9 mouse cellular contexts compared by ENCODE assay signal in genomic region chr5:52476826-52477225, GRCm38 (mm10). TPM values are rescaled to one million over a fixed set of nuclear protein-coding genes. Genes with fewer than 3 reads are reported as not detected.
A peak's percentile ranks its signal among the peaks of the same experiment; 100 is the strongest.
DNase-seq lines count a peak whose midpoint lies in the region; ATAC-seq and TF ChIP-seq lines count a peak whose summit lies in the region.
"Had no signal": no experiment of that assay in that cellular context is flagged by ENCODE, and none has a peak within 500 bp of the region (broad histone marks: within the 10 kb centered on the region; RNA-seq: fewer than 3 reads in every experiment).

No protein-coding gene starts in this region.

- H3K4me2 ChIP-seq in hindbrain, embryonic 15.5 days = peak overlapping the region; percentile 80
- peak overlapping the region; percentile 64 for H3K4me2 ChIP-seq in midbrain, embryonic 13.5 days (replicated peaks)

- H3K4me1 ChIP-seq in embryonic fibroblast, embryonic 13.5 days (ENCODE audit: control insufficient read depth, insufficient read depth, low read length) = no peaks in the 10 kb centered on the region
- peaks cover 23% of the 10 kb centered on the region for H3K4me1 ChIP-seq in hindbrain, embryonic 15.5 days (replicated peaks)
- H3K4me1 ChIP-seq in midbrain, embryonic 13.5 days (replicated peaks) = peaks cover 16% of the 10 kb centered on the region

- no peak for ATAC-seq in hindbrain, embryonic 15.5 days (ENCODE audit: low FRiP score, low read depth)
- peak; percentile 70 for ATAC-seq in midbrain, embryonic 13.5 days
- no peak for ATAC-seq in megakaryocyte-erythroid progenitor cell, adult 5-6 weeks (replicated peaks; ENCODE audit: low FRiP score, low TSS enrichment, poor library complexity, severe bottlenecking)

- H3K4me3 ChIP-seq in embryonic fibroblast, embryonic 13.5 days (ENCODE audit: insufficient read depth, low read length) = peak overlapping the region; percentile 10; the same call in 1 of the 2 replicates
- peak overlapping the region; percentile 46 for H3K4me3 ChIP-seq in hindbrain, embryonic 15.5 days
- H3K4me3 ChIP-seq in midbrain, embryonic 13.5 days (replicated peaks) = peak overlapping the region; percentile 43

- peak overlapping the region; percentile 53 for H3K9ac ChIP-seq in hindbrain, embryonic 15.5 days
- peak overlapping the region; percentile 60 for H3K9ac ChIP-seq in midbrain, embryonic 13.5 days (replicated peaks)

- 3% methylated on average over 7 of the region's 7 CpGs for WGBS in hindbrain, embryonic 15.5 days
- WGBS in midbrain, embryonic 13.5 days = 7% methylated on average over 7 of the region's 7 CpGs

- no peaks in the 10 kb centered on the region for H3K36me3 ChIP-seq in hindbrain, embryonic 15.5 days
- H3K36me3 ChIP-seq in midbrain, embryonic 13.5 days = no peaks in the 10 kb centered on the region

- TF ChIP-seq POLR2A in embryonic fibroblast, embryonic 13.5 days (IDR thresholded peaks at IDR 0.05; ENCODE audit: low read depth, low read length) = no peak

- no peaks in the 10 kb centered on the region for H3K27me3 ChIP-seq in hindbrain, embryonic 15.5 days
- peaks cover 9% of the 10 kb centered on the region; the same call in 1 of the 2 replicates for H3K27me3 ChIP-seq in midbrain, embryonic 13.5 days

- TF ChIP-seq CTCF in embryonic fibroblast, embryonic 13.5 days (IDR thresholded peaks at IDR 0.05; ENCODE audit: borderline replicate concordance, insufficient read depth, low read length) = no peak

- H3K27ac ChIP-seq in embryonic fibroblast, embryonic 13.5 days (ENCODE audit: insufficient read depth, low read length) = peak overlapping the region; percentile 10; the same call in 1 of the 2 replicates
- H3K27ac ChIP-seq in hindbrain, embryonic 15.5 days (replicated peaks) = peak overlapping the region; percentile 72
- H3K27ac ChIP-seq in midbrain, embryonic 13.5 days = peak overlapping the region; percentile 71

- H3K9me3 ChIP-seq in hindbrain, embryonic 15.5 days = no peaks in the 10 kb centered on the region
- no peaks in the 10 kb centered on the region for H3K9me3 ChIP-seq in midbrain, embryonic 13.5 days

- DNase-seq in embryo, embryonic 9.5 days (ENCODE audit: extremely low spot score) = peak; percentile 18
- DNase-seq in embryo, embryonic 10.5 days (ENCODE audit: low spot score) = no peak
- DNase-seq in gastrocnemius, postnatal 10 days = no peak
- no peak for DNase-seq in urinary bladder, postnatal 36 days (ENCODE audit: low spot score in 2 of 2)

RNA-seq across cellular contexts. Expression of gene Ccdc149, which starts 5.5 kb away (rescaled TPM):
- polyA plus RNA-seq in embryonic fibroblast, embryonic 13.5 days (2011; ENCODE audit: insufficient read length, low read depth, missing spikeins) = 3.0 and 3.7 TPM in 2 replicates
- 13.2 and 14.3 TPM in 2 replicates for polyA plus RNA-seq in hindbrain, embryonic 15.5 days (2015; fragmentation: Nextera tagmentation; extraction: Ambion mirVana)
- polyA plus RNA-seq in midbrain, embryonic 13.5 days (2015; fragmentation: Nextera tagmentation; extraction: Ambion mirVana) = 8.2 and 9.7 TPM in 2 replicates
- 1 to 10 TPM; 3.8 to 4.7 TPM for total RNA-seq in gastrocnemius, postnatal 10 days (2021)
- total RNA-seq in megakaryocyte-erythroid progenitor cell, adult 5-6 weeks (2014; fragmentation: Nextera tagmentation) = 0.47 TPM in 1 of 2 replicates, not detected in the other
- total RNA-seq in megakaryocyte-erythroid progenitor cell, adult 5-6 weeks (2017) = 0.04 and 0.75 TPM in 2 replicates
- total RNA-seq: common myeloid progenitor, adult 5-6 weeks had no signal

Comparison
In these comparisons a context has a peak if more than half of its experiments do, and no peak if none do; other contexts are left out.
1. H3K27ac ChIP-seq: peak in every context shown above with its lines; median percentile 72 in hindbrain, embryonic 15.5 days; 71 in midbrain, embryonic 13.5 days; 10 in embryonic fibroblast, embryonic 13.5 days.